Mouse (Mus musculus): Measurements from ENCODE around the gene Glyat.
"Not testable (repeated sequence)": the region's sequence is repeated elsewhere in the genome, so short reads cannot be mapped to it uniquely, and the experiment has no call there.

Glyat gene

DNA sequence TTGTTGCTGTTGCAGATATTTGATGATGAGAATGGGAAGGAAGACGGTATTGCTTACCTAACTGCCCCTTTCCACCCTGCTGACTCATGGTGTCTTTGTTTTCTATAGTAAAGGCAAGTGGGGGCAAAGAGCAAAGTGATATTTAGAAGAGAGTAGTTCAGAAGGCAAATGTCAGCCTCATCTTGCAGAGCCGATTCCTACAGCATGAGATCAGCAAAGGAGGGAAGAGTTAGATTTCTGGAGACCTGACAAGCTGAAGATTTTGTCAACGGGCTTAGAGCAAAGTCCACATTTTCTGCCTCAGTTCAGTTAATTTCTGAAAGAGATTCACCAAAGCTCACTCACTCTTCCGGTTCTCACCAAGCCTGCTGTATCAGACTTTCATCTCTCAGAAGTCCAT is at the start of gene Glyat:
TSS of gene Glyat (plus strand) at position 133 of the 400 bp plus-strand sequence.
- DNase-seq = no peak

DNA sequence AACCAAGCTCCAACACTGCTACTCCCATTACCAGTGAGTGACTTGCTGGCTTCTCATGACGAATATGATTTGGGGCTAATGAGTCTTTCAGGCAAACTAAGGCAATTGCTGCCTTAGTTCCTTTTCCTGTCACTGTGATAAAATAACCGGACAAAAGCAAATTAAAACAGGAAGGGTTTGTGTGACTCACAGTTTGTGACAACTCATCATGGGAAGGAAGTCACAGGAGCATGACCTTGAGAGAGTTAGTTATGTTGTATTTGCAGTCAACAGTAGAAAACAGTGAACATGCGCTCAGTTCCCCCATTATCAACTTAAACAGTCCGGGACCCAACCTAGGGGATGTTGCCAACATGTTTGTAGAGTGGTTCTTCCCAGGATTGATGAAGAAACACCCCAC is 47.8 kb upstream of the Glyat start:
- no peak for DNase-seq

DNA sequence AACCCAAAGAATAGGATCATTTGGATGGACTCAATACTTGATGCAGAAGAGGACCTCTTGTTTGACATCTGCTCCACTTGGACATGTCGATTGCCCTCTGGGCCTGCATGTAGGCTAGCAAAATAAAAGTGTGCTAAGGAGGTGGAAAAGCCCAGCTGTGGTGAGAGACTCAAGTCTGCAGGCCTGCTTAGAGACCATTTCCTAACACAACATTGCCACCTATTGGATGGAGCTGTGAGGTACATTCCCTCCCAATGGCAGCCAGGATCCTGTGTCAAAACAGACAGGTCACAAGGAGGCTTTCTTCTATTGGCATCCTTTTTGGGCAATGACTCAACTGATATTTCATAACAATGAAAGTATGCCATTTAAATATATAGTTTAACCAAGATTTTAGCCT is 41.2 kb upstream of the Glyat start:
- peak; percentile 77 for DNase-seq

DNA sequence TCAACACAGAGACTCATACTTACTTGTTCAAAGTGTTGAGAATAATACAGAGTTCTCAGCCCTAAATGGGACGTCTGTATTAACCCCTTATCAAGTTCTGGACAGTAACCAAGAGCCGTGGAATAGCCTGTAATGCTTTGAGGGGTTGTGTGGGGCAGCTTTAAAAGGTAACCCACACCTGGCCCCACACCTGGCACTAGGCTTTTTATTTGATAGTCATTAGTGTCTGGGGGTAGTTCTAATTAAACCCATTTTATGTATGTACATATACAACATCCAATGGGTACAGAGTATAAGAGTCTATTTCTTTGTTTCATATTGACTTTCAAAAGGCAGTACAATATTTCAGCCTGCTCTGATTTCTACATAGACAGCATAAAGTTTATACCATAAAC is 38.0 kb upstream of the Glyat start:
- DNase-seq = no peak

DNA sequence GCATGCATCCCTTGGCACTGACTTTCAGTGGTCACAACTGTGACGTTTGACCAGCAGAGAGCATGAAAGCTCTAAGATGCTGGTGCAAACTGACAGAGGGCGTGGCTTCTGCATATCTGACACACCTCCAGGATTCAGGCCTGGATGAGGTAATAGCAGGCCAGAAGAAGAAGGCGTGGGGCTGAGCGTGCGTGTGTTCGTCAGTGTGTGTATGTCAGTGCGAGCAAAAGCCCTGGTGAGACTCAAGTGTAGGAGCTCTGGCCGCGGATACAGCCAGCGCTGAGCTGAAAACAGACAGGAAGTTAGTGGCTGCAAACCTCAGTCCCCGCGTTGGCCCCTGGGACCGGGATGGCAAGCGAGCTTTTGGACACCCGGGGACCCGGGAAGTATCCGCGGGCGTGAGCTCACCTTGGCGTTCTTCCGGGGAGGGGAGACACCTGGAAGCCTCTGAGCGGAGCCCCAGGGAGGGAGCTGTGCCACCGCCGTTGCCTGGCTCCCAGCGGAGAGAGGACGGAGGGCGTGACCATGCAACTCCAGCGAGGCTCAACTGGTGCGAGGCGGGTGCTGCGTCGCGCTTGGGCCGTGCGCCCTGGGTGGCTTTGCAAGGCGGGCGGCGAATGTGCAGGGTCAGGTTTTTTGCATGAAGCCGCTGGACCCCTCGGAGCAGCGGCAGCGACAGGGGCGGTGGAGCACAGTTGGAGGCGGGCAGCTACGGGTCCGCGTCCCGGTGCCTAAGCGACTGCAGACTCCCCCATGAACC is 37.4 kb upstream of the Glyat start:
- DNase-seq = peak; percentile 35

DNA sequence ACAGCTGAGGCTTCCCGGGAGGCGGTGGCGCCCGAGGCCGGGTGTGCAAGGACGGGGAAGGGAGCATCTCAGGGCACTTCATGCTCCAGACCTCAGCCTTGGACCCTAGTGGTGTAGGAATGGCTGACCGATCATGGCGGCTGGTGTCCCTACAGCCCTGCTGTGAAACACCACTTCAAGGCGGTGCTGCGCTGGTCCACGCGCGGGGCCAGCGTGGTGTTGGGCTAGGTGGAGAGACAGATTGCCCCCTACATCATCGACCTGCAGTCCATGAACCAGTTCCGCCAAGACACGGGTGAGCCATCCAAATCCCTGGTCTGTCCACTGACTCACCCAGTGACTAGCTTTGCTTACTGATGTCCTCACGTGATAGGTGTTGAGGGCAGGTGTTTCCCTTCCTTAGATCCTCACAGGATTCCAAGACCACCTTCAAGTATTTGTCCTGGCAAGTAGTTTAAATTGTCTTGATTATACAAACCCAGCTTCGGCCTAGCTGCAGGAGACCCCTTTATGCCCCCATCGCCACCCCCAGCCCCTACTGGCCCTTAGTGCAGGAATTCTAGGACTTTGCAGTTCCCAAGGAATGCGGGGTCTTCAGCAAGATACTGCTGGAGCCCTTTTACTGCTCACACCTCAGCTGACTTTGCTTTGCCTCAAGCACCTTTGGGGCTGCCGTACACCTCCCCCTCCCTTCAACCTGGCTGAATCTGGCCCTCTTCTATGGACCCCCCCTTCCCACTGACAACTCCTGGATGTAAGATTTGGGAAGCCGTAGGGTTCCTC is 36.6 kb upstream of the Glyat start:
- DNase-seq = peak; percentile 4

DNA sequence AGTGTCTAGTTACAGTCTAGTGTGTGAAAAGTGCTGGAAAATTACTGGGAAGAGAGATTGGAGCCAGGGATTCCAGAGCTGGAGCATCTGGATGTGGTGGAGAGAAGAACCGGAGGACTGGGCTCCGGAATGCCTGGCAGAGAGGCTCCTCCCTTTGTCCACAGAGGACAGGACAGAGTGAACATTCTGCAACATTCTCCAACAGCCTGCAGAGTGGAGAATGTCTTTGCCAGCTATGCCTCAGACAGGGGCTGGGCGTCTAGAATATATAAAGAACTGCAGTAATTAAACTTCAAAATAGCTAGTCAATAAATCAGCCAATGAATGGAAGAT is 36.1 kb upstream of the Glyat start:
- DNase-seq = no peak

DNA sequence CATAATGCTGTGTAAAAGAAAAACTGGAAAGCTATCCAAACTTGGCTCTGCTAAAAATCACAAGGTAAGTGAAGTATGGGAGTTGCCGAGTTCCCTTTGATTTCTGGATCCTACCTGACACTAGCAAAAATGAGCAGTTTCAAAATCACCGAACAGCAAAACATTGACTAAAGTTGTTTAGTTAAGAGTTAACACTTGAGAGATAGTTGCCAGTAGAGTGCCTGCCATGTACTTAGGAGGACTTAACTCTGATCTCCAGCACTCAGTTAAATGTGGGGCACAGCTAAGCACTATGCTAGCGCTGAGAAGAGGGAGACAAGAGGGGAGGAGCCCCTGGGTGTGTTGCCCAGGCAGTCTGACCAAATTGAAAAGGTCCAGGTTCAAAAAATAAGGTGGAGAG is 34.4 kb upstream of the Glyat start:
- no peak for DNase-seq

DNA sequence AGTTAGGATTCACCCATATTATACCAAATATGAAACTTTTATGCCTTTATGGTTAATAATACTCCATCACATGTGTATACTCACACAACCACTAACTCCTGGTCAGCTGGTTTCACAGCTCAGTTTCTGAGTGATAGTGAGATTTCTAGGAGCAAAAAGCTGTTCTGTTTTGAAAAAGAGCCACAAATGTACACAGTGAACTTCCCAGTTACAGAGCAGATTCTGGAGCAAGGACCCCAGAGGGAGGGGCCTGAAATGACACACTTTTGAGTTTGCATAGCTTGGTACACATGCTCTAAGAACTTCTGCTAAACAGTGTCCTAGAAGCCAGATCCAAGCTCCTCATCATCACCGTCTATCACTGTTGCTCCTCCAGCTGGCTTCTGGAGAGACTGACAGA is 33.4 kb upstream of the Glyat start, which contains the start of gene Gm4952:
TSS of gene Gm4952 (plus strand) at position 301 of the 400 bp plus-strand sequence.
- no peak for DNase-seq

DNA sequence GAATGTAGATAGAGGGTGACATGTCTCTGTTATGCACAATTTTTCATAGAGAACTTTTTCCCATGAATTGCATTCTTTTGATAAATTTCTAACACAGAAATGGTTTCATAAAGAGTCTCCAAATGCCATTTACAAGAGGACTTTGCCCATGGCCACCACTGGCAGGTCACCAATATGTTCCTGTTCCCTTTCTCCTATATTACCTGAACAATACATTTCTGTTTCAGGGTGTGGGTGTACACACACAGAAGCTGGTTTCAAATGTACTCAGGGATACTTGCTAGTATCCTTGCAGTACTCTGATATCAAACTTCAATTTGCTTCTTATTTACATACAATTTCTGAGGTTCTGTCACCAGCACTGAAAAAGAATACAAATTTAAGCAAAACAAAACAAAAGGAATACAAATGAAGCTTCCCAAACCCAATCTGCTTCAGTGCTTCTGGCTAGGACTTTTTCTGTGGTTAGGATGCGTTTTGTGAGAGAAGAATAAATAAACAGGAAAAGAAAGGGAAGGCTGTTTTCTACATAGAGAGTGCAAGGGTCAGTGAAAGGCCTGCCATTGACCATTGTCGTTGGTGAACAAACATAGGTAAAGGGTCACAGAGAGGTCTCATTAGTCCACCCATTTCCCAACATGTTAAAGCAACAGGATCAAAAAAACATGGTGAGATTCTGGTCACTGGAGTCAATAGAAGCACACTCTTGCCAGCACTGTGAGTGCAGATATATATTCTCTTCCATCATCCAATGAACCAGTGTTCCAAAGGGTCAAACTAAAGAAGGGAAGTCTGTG is 32.2 kb upstream of the Glyat start:
- no peak for DNase-seq

DNA sequence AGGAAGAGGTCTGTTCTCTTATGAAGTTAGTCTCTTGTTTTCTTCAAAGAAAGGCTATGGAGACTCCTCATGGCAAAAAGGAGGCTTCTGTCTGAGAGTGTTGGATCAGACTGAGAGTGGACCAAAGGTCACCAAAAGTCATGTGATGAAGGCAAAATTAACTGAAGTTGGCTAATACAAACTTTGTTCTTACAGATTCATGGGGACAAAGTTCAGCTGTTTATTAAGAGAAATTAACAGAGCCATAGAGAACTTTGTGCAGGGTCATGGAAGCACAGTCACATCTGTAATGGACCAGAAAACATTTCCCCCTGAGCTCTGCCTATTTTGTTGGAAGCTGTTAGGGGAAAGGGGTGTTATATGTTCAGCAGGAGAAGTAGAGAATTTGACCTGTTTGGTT is 24.8 kb upstream of the Glyat start:
- DNase-seq = no peak

DNA sequence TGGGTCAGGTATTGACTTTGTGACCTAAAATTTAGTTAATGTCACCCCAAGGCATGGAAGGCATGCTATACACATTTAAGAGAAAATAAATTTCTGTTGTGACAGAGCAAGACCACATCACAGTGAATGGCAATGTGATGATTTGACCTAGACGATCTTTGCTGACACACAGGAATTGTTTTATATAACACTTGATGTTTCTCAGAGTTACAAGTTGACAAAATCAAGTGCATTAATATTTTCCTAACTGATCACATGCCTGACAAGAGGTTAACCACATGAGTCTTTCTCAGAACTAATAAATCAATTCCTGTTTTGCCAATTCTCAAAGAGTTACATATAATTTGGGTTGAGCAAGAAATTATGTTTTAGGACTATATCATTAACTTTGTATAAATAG is 19.5 kb upstream of the Glyat start:
- DNase-seq = no peak

DNA sequence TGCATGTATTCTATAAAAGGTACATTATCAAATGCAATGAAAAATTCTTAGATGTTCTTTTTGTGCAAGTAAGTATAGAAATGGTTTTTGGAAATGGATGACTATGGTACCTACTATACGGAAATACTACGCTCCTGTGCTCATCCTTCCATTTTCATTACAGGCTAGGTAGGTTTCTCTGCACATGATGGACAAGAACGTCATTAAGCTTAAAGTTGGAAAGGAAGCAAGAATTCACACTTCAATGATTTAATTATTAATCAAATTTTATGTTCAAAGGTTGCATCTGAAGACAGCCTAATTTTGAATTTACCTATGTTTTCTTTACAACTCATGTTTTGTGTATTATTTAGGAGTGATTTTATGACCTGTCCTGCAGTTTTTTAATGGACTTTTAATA is 1.2 kb downstream of the Glyat start:
- no peak for DNase-seq

DNA sequence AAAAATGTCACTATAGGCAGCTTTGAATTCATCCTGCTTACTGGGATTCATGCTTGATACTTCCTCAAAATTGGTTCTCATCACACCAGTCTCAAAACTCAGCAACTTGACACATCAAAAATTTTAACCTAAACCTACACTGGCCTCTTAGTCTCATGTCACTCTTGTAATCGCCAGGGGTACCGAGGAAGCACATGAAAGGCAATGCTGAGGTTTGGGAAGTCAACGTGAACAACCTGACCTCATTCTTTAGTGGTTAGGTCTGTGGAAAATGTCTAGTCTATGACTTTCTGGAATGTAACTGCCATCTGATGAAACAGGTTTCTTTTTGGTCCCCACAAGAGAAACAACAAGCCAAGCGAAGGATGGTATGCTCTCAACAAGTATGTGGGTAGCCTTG is 1.9 kb downstream of the Glyat start:
- no peak for DNase-seq

DNA sequence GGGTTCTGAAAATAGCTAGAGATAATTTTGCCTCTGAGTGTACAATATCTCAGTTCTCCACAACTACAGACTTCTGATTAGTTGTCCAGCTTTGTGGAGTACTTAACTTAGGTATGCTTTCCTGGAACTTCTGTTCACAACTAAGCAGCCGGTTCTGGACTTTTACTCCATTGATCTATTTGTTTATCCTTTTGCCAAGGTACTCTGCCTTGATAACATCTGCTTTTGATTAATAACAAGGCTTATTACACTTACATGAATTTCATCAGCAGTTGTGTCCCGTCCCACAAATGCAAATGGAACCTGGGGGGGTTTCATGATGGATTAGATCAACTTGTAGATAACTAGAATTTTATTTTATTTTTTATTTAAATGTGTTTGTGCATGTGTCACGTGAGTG is 3.8 kb downstream of the Glyat start:
- no peak for DNase-seq

DNA sequence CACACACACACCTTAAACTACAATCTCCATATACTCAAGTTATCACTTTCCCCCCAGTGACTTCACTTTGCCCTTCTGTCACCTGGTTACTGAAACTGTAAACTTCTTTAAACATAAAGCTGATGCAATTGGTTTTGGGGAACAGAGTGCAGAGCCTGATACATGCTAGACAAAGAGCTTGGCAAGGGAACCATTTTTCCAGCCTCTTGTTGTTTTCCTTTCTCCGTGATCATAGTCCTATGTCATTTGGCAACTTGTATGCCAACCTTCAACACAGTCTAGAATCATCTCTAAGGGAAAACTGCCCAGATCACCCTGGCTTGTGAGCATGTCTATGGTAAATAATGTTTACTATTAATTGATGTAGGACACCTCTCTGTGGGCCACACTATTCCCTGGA is 4.9 kb downstream of the Glyat start:
- DNase-seq = no peak

DNA sequence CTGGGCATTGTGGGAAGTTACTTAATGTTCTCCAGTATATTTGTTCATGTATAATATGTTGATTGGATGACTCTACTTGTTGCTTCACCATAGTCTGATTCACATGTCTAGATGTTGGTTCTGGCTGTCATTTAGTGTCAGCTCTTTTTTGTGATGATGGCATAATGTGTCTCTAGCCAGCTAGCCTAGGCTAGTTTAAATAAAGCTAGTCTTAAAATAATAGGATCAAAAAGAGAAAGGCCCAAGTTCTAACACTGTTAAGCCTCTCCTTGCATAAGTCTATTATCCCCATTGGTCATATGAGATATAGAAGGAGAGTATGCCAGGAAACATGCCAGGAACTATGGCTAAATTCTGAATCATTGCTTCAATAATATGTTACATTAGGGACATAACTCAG is 16.4 kb downstream of the Glyat start:
- DNase-seq = no peak

DNA sequence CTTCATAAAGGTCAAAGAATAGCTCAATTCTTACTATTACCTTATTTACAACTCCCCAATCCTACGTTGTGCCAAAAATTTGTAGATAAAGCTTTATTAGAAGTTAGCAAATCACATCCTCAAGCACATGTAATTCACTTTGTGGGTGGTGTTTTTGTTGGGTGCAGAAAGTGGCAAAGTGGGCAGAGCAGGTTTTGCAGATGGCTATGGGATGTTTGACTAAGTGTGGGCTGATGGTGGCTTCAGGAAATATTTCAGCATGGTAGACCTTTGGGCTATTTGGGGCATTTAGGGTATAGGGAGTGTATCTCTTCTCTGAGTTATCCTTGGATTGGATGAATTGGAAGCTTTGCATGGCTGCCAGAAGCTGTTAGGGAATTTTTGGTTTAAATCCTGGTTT is 33.0 kb downstream of the Glyat start:
- DNase-seq = no peak

DNA sequence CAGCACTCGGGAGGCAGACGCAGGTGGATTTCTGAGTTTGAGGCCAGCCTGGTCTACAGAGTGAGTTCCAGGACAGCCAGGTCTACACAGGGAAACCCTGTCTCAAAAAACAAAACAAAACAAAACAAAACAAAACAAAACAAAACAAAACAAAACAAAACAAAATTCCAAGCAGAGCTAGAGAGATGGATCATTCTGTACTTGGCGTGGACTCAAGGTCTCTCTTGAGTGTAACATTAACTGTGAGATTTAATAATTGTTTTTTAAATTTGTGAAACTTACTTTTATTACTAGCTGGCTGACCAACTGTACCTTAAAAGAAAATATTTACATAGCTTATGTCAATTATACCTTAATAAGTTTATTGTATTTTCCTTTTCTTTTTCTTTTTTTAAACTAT is 35.5 kb downstream of the Glyat start:
- DNase-seq = not testable (repeated sequence)

DNA sequence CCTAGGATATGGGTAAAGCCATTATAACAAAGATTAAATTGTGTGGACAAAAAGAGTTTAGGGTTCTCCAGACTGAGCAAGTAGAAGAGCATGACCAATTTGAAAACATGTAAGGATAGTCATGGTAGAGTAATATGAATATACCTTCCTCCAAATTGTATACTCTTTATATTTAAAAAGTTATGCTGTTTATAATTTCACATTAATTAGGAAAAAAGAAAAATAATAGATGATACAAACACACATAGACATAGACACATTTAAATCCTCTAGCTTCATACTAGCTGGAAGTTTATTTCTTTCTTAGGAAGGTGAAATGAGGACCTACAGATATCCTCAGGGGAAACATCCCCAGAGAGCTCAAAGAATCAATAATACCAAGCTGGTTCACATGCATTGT is 37.0 kb downstream of the Glyat start, which contains the start of gene Olfr1442:
TSS of gene Olfr1442 (plus strand) at position 301 of the 400 bp plus-strand sequence.
- DNase-seq = no peak

DNA sequence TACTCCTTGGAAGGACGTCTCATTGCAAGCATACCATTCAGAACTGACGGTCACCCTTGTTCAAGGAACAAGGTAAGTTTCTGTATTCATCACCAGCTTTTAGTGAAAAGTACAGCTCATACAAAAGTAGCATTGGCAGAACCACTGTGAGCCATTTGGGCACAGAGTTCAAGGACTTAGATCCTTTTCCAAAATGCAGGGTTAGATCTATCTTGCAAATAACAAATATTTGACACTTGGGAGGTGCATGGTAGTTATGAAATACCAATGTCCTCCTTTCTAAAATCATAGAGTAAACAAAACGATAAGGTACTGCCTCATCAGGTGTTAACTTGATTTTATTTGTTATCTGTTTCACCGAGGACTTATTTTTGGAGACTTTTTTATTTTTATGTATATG is 37.9 kb downstream of the Glyat start:
- no peak for DNase-seq

DNA sequence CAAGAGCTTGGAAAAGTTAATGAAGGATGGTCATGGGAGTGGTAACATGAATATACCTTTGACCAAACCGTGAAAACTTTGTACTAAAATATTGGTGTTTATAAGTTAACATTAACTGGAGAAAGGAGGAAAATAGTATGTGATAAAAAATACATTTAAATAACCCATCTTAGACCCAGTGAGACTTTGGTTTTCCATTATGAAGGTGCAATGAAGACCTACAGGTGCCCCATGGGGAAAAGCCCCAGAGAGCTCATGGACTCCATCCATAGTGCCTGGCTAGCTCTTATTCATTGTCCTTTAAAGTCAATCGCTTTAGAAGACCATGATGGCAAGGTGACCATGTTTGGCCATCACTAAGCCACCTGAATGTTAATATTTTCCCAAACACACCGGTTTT is 44.7 kb downstream of the Glyat start, which contains the start of gene Olfr1443:
TSS of gene Olfr1443 (plus strand) at position 301 of the 400 bp plus-strand sequence.
- no peak for DNase-seq

DNA sequence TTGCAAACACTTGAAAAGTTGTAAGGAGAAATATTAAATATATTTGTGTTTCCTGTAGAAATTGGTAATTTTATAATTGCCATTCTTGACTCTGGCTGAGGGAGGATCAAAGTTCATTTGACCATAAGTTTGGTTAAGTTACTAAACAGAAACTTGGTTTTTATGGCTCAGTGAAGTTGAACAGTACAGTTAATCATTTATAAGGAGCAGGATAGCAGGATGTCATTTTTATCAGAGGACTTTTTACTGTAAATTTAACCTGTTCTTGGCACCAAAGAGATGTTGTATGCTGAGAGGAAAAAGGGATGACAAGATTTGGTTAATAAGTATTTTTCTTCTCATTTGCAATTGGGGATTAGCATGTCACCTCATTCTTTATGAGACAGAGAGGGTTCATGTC is 51.5 kb downstream of the Glyat start:
- no peak for DNase-seq

DNA sequence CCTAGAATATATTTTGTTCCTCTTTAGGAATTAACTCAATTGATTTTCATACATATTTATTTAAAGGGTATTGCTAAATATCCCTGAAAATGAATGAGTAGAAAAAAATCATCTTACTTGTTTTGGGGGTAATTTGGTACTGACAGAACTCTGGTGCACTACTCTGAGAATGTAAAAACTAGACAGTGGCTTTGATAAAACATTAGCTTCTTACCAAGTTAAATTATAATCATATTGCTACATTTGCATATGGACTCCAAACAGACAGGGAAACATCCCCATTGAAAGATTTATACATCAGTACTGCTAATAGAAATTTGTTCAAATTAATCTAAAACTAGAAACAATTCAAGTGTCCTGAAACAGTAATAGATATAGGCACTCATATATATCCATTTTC is 52.1 kb downstream of the Glyat start:
- no peak for DNase-seq

All from thymus, postnatal 25 days (tissue).